Mouse (Mus musculus) thymus, postnatal 0 days (tissue): ENCODE data around the gene Gm20662. TPM values are rescaled to one million over a fixed set of nuclear protein-coding genes. Genes with fewer than 3 reads are reported as not detected.

Experiments
- DNase-seq: peaks from one replicate; pipeline ENCODE4 v3.0.0-alpha.2; 2015; ENCODE audit warnings: low spot score
- polyA plus RNA-seq: library from polyadenylated mRNA; unstranded; fragments of >200 nt; fragmentation: Nextera tagmentation; extraction: Ambion mirVana; gene quantifications from 2 replicates; pipeline ENCODE4 v1.2.1, GENCODE M21; 2015

Gm20662 gene
- polyA plus RNA-seq, 1 experiment from 2014 or later: not detected

DNA sequence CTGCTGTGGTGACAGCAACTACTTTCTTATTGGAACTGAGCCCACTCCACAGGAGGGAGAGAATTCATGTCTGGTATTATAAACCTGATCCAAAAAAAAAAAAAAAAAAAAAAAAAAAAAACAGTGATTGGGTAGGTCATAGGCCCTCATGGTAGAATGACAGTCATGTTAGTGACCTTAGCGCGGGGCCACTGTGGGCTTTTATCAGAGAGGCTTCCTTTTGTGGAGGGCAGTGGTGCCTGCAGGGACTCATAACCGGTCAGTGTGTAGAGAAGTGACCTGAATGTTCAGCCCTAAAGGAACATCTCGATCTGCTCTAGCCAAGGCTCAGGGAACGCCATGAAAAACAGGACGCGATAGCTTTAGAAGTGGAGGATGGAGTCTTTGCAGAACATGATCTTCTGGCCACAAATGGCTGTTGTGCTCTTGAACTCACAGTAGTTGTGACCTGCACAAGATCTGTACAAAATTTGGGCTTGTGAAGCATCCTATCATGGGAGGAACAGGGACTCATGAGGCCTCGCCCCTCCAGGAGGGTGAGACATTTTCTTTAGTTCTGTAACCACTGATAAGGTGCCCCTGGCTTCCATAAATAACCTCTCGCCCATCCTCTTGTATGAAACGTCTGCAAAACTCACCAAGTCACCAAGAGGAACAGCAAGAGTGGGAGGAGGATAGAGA is 21.5 kb upstream of the Gm20662 start:
- no peak for DNase-seq

- peak; percentile 63 for DNase-seq
These were observed 20.5 kb upstream of the Gm20662 start, which contains the start of gene Uba7 for GRCm38 (mm10) chr9:107975399-107976386. Uba7 (plus strand) TSS chr9:107975505.

GRCm38 (mm10) chr9:107978815-107979214 is 17.3 kb upstream of the Gm20662 start:
- DNase-seq: no peak

- peak; percentile 51 for DNase-seq
These were observed 14.2 kb upstream of the Gm20662 start for GRCm38 (mm10) chr9:107981684-107982605.

GRCm38 (mm10) chr9:107982681-107983346 is 13.3 kb upstream of the Gm20662 start, which contains the start of gene Gm20661:
Gm20661 (plus strand) TSS chr9:107983058.
- DNase-seq: peak; percentile 81

GRCm38 (mm10) chr9:107983421-107983890 is 12.7 kb upstream of the Gm20662 start:
- peak; percentile 50 for DNase-seq

DNA sequence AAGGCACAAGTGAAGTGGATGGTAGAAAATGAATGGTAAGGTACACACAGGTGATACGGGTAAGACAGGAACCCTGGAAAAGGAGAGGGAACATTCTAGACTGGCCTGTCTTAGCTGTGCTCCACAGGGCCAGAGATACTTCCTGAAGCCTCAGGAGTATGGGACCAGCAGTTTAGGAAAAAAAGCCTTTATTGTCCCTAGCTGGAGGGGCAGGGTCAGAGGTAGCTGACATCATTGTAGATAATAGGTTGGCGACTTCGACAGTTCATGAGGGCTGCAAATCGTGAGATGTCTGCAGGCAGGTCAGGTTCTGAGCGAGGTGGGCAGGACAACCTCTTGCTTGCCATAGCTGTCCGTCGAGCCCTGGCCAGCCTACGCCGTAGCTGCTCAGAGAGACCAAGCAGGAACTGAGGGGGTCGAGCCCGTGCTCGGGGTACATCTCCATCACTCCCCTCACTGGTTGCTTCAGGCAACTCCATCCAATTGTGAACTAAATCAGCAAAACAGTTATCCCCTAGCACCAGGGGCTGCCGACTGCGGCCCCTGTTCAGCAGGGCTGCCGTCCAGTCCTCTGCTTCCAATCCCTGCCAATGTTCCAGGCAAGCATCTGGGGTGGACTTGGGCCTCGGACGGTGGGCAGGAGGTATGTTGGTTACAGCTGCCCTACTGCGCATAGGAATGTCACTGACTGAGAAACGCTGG is 11.9 kb upstream of the Gm20662 start:
- DNase-seq: no peak

GRCm38 (mm10) chr9:107984754-107985055 is 11.4 kb upstream of the Gm20662 start:
- no peak for DNase-seq

GRCm38 (mm10) chr9:107985131-107986119 is 10.7 kb upstream of the Gm20662 start, which contains the start of gene Inka1:
Inka1 (minus strand) TSS chr9:107985879.
- DNase-seq: peak; percentile 95

GRCm38 (mm10) chr9:107986376-107986775 is 9.8 kb upstream of the Gm20662 start:
- DNase-seq: peak; percentile 75

DNA sequence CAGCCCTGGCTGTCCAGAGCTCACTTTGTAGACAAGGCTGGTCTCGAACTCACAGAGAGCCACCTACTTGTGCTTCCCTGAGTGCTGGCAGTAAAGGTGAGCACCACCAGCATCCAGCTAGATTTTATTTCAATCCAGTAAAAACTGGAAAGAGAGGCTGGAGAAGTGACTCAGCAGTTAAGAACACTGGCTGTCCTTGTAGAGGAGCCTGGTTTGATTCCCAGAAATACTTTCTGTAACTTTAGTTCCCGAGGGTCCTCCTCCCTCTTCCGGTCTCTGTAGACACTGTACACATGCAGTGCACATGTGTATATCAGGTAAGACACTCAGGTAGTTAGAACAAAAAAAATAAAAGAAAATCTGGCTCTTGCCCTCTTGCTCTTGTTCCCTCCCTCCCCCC is 8.2 kb upstream of the Gm20662 start:
- DNase-seq: no peak

DNA sequence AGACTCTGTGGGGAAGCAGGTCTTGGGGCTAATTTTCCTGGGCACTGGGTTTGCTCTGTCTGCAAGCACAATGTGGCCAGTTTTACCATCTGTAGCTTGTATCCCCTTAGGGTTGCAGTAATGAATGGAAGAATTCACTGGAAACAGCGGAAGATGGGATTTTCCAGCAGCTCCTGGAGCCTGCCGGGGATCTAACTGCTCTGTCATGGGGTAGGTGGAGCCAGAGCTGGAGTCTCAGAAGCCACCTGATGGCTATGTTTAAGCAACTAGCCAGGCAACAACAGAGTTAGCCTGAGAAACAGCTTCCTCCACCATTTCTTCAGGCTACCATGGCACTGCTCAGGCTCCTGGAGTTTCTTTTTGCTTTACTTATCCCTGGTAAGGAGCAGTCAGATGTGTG is 4.0 kb upstream of the Gm20662 start, which contains the start of gene Cdhr4:
Gene Cdhr4 (plus strand): TSS at position 301 of the 400 bp plus-strand sequence.
- no peak for DNase-seq

DNA sequence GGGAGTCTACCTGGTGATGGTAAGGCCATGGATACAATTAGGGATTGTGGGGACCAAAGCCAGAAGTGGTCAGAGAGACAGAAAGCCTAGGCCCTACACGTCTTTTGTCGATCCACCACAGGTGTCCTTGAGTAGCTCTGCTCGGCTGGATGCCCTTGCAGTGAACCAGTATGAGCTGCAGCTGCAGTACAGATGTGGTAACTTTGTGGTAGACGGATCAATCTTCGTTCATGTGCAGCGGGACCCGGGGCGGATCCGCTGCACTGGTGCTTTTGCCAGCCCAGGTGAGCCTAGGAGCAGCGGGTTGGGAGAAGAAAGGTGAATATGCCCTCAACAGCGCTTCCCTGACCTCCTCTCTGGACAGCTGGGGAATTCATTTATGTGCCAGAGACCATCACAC is 3.1 kb upstream of the Gm20662 start:
- DNase-seq: peak; percentile 52

DNA sequence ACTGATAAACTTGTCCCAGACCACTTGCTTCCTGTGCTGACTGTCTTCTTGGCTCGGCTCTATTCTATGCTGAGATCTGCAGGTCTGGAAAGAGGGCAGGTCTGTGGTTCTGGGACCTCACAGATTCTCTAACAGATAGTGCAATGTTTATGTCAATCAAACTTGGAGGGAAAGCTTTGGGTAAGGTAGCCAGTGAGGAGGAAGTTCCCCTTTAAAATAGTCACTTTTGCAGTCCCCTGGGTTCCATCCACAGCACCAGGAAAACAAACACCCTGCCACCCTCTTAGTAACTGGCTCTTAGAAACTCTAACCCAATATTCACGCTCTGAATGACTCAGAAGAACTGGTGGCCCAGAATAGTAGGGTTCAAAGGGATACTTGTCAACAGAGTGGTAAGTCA is 1.7 kb upstream of the Gm20662 start:
- DNase-seq: no peak

- DNase-seq: no peak
These were observed 636 bp upstream of the Gm20662 start for GRCm38 (mm10) chr9:107995513-107995912.

- peak; percentile 100 for DNase-seq
These were observed 6.0 kb downstream of the Gm20662 start, which contains the start of gene Ip6k1 for GRCm38 (mm10) chr9:108001922-108002770. Ip6k1 (plus strand) TSS chr9:108002501.

DNA sequence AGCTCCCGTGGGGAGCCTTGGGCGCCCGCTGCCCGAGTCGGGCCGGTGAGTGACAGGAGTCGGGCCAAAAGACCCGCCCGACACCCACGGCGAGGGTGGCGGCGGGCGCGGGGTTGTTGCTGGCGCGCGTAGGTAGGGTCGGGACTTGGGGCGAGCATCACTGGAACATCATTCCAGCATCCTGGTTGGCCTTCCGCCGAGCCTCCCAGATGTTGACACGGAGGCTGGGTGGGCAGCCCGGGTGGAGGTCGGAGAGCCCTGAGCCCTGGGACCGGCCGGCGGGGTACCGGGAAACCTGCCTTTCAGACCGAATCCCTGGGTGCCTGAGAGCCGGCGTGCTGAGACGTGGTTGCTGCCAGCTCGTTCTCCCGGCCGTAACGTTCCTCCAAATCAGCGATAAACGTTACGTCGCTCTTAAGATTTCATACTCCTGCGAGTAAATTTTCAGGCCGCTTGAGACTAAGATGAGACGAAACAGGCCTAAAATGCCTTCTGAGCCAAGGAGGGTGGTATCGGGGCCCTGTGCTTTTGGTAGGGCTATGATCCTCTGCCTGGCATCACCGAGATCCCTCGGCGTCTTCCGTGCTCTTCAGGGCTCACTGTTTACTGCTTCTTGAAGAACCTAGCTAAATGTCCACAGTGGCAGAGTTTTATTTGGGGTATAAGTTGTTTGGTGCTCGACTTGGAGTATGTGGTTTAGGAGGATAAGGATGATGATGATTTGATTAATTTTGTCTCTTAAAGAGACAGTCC is 6.8 kb downstream of the Gm20662 start:
- peak; percentile 26 for DNase-seq
